Mouse (Mus musculus) cortical plate, adult 2 months (tissue): ENCODE data around the gene Klhdc8b.

ENCODE experiments used
- CTCF ChIP-seq: fragments of 200-500 bp; IDR thresholded peaks from 2 replicates; pipeline ENCODE4 v1.5.1; 2011; ENCODE audit warnings: mild to moderate bottlenecking, control low read depth, low read length; ENCODE audit not compliant: insufficient read depth; ENCODE audit errors: extremely low read depth
- POLR2A ChIP-seq: fragments of 200-500 bp; IDR thresholded peaks from 2 replicates; pipeline ENCODE4 v1.6.1; 2011; ENCODE audit warnings: mild to moderate bottlenecking, low read length, control low read depth; ENCODE audit not compliant: insufficient read depth; ENCODE audit errors: extremely low read depth

DNA sequence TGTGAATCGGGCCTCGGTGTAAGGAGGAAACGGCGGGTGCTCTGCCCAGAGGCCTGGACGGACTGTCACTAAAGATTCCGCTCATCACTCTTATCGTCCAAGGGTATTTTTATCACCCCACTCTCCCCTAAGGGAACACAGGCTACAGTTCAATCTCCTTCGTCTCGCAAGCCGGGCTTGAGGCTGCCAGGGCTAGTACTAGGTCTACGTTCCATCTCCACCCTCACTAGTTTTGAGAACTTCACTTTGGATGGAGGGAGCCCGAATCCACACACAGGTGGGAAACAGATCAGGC lies 29.9 kb upstream of the Klhdc8b start:
- TF ChIP-seq POLR2A: no peak
- no peak for TF ChIP-seq CTCF
